Mouse (Mus musculus): Measurements from ENCODE around the gene Ssxa1. TPM values are rescaled to one million over a fixed set of nuclear protein-coding genes. Genes with fewer than 3 reads are reported as not detected.
A peak's percentile ranks its signal among the peaks of the same experiment; 100 is the strongest.
"Not testable (repeated sequence)": the region's sequence is repeated elsewhere in the genome, so short reads cannot be mapped to it uniquely, and the experiment has no call there.

Gene Ssxa1
- total RNA-seq (2018; cell fraction: chromatin; rRNA removed): not detected
- total RNA-seq (2018; cell fraction: cytosol; rRNA removed): not detected
- not detected for total RNA-seq (2018; cell fraction: nucleus; rRNA removed)
- polyA plus RNA-seq (2018): not detected in 3 replicates

- WGBS (ENCODE audit: missing documents): 77% methylated on average over 4 of the region's 4 CpGs
- Histone ChIP-seq H3K79me2 (ENCODE audit: inconsistent target) (no peaks in the 10 kb centered on the region), H3K36me3 (ENCODE audit: inconsistent target) (no peaks in the 10 kb centered on the region), H3K27ac (no peak within 1 kb of the TSS), H3K4me3 (ENCODE audit: inconsistent target) (no peak within 1 kb of the TSS)
Observed at GRCm38 (mm10) chrX:21115520-21115919, at the start of gene Ssxa1. TSS of gene Ssxa1 (plus strand) at chrX:21115820.

GRCm38 (mm10) chrX:21068106-21068505, 47.5 kb upstream of the Ssxa1 start, which contains the start of gene Spaca5:
TSS of gene Spaca5 (plus strand) at chrX:21068406.
- no peak within 1 kb of the TSS for H3K4me3 ChIP-seq (ENCODE audit: inconsistent target)
- H3K36me3 ChIP-seq (ENCODE audit: inconsistent target): no peaks in the 10 kb centered on the region
- no peak within 1 kb of the TSS for H3K27ac ChIP-seq
- no peaks in the 10 kb centered on the region for H3K79me2 ChIP-seq (ENCODE audit: inconsistent target)

GRCm38 (mm10) chrX:21088645-21088982, 27.0 kb upstream of the Ssxa1 start:
- H3K4me3 ChIP-seq (ENCODE audit: inconsistent target): peak overlapping the region; percentile 39
- H3K36me3 ChIP-seq (ENCODE audit: inconsistent target): no peaks in the 10 kb centered on the region
- no peaks in the 10 kb centered on the region for H3K79me2 ChIP-seq (ENCODE audit: inconsistent target)
- no peak overlapping the region for H3K27ac ChIP-seq
- 42% methylated on average over 6 of the region's 6 CpGs for WGBS (ENCODE audit: missing documents)

- Histone ChIP-seq H3K79me2 (ENCODE audit: inconsistent target) (no peaks in the 10 kb centered on the region), H3K27ac (peak within 1 kb of the TSS; percentile 19; the same call in 1 of the 2 replicates), H3K36me3 (ENCODE audit: inconsistent target) (no peaks in the 10 kb centered on the region), H3K4me3 (ENCODE audit: inconsistent target) (peak within 1 kb of the TSS; percentile 39)
- 23% methylated on average over 26 of the region's 27 CpGs for WGBS (ENCODE audit: missing documents)
Observed at GRCm38 (mm10) chrX:21088983-21089866, 26.4 kb upstream of the Ssxa1 start, which contains the start of gene Zfp300. TSS of gene Zfp300 (minus strand) at chrX:21089527.

- 49% methylated on average over 7 of the region's 7 CpGs for WGBS (ENCODE audit: missing documents)
- no peak overlapping the region for H3K27ac ChIP-seq
- H3K4me3 ChIP-seq (ENCODE audit: inconsistent target): peak overlapping the region; percentile 39
- no peaks in the 10 kb centered on the region for H3K36me3 ChIP-seq (ENCODE audit: inconsistent target)
- H3K79me2 ChIP-seq (ENCODE audit: inconsistent target): no peaks in the 10 kb centered on the region
Observed at GRCm38 (mm10) chrX:21089867-21090239, 25.8 kb upstream of the Ssxa1 start.

GRCm38 (mm10) chrX:21146675-21147074, 31.1 kb downstream of the Ssxa1 start:
- not testable (repeated sequence) for H3K36me3 ChIP-seq (ENCODE audit: inconsistent target); H3K79me2 ChIP-seq (ENCODE audit: inconsistent target); H3K27ac ChIP-seq; H3K4me3 ChIP-seq (ENCODE audit: inconsistent target)
- WGBS (ENCODE audit: missing documents): 90% methylated on average over 7 of the region's 25 CpGs

Other genes with a start within 250 kb of the Ssxa1 start
- 0.29 to 1.4 TPM (median 1.1 TPM) in 3 replicates for gene Timp1, start 245.7 kb upstream of the Ssxa1 start, polyA plus RNA-seq (2018)
- gene Syn1, start 194.8 kb upstream of the Ssxa1 start, polyA plus RNA-seq (2018): 6.8 to 30.6 TPM (median 13.5 TPM) in 3 replicates
- 647 to 949 TPM (median 687 TPM) in 3 replicates for gene Cfp, start 184.3 kb upstream of the Ssxa1 start, polyA plus RNA-seq (2018)
- 12.2 to 13.0 TPM (median 12.2 TPM) in 3 replicates for gene Elk1, start 165.2 kb upstream of the Ssxa1 start, polyA plus RNA-seq (2018)
- gene Uxt, start 153.8 kb upstream of the Ssxa1 start, polyA plus RNA-seq (2018): 17.1 to 20.2 TPM (median 18.6 TPM) in 3 replicates
- 4.2 to 11.0 TPM (median 7.6 TPM) in 3 replicates for gene Zfp182, start 53.5 kb upstream of the Ssxa1 start, polyA plus RNA-seq (2018)
- not detected in 3 replicates for gene Spaca5, start 47.4 kb upstream of the Ssxa1 start, polyA plus RNA-seq (2018)
- gene Zfp300, start 26.3 kb upstream of the Ssxa1 start, polyA plus RNA-seq (2018): 0.26 to 0.60 TPM (median 0.53 TPM) in 3 replicates
- not detected in 3 replicates for gene Gm21876, start 59.8 kb downstream of the Ssxa1 start, polyA plus RNA-seq (2018)